Mouse (Mus musculus) forebrain, embryonic 11.5 days (tissue): ENCODE results near the gene Adk. TPM values are rescaled to one million over a fixed set of nuclear protein-coding genes. Genes with fewer than 3 reads are reported as not detected.

ENCODE experiments used
- ATAC-seq: fragments of 200-750 bp; cut with Nextera tagmentation; replicated peaks from 2 replicates; pipeline ENCODE4 v1.8.0; 2017; ENCODE audit warnings: moderate TSS enrichment; ENCODE audit not compliant: low FRiP score
- DNase-seq: peaks from one replicate; pipeline ENCODE4 v3.0.0-alpha.2; 2017; ENCODE audit warnings: low spot score
- H3K27ac ChIP-seq: fragments of 300-500 bp; sonication (generic); 2 replicates; pipeline ENCODE4 v1.5.1; 2014; ENCODE audit warnings: low read depth, low read length
- H3K27me3 ChIP-seq: fragments of 300-500 bp; sonication (generic); 2 replicates; pipeline ENCODE4 v1.6.1; 2014; ENCODE audit warnings: mild to moderate bottlenecking, low read length, mixed read lengths; ENCODE audit not compliant: control insufficient read depth, insufficient read depth
- H3K36me3 ChIP-seq: fragments of 300-500 bp; sonication (generic); 2 replicates; pipeline ENCODE4 v1.6.1; 2014; ENCODE audit warnings: mild to moderate bottlenecking, low read length, moderate library complexity, mixed read lengths; ENCODE audit not compliant: control insufficient read depth, insufficient read depth
- H3K4me1 ChIP-seq: fragments of 300-500 bp; sonication (generic); replicated peaks from 2 replicates; pipeline ENCODE4 v1.6.1; 2014; ENCODE audit warnings: low read length, mixed read lengths; ENCODE audit not compliant: control insufficient read depth, insufficient read depth
- H3K4me2 ChIP-seq: fragments of 300-500 bp; sonication (generic); 2 replicates; pipeline ENCODE4 v1.6.1; 2014; ENCODE audit warnings: low read depth, mild to moderate bottlenecking, low read length, moderate library complexity, mixed read lengths; ENCODE audit not compliant: severe bottlenecking
- H3K4me3 ChIP-seq: fragments of 300-500 bp; sonication (generic); 2 replicates; pipeline ENCODE4 v1.5.1; 2014; ENCODE audit warnings: low read depth, low read length
- H3K9ac ChIP-seq: fragments of 300-500 bp; sonication (generic); 2 replicates; pipeline ENCODE4 v1.6.1; 2014; ENCODE audit warnings: low read length
- H3K9me3 ChIP-seq: fragments of 300-500 bp; sonication (generic); 2 replicates; pipeline ENCODE4 v1.6.1; 2016; ENCODE audit warnings: low read length, mixed read lengths; ENCODE audit not compliant: control insufficient read depth
- WGBS: fragments of 180-500 bp; shearing (Covaris S2); extraction: QIAGEN DNeasy Blood & Tissue Kit; methylation state at CpG from one replicate; pipeline ENCODE4 v1.1.7; 2014; 5-methylcytosine and 5-hydroxymethylcytosine counted together
- polyA plus RNA-seq: library from polyadenylated mRNA; unstranded; fragments of >200 nt; fragmentation: Nextera tagmentation; extraction: Ambion mirVana; gene quantifications from 2 replicates; pipeline ENCODE4 v1.2.1, GENCODE M21; 2014

Gene Adk
- polyA plus RNA-seq, 1 experiment from 2014 or later = 138 TPM

- Histone ChIP-seq H3K4me3 (no peak overlapping the region), H3K4me2 (peak overlapping the region; percentile 40; the same call in 1 of the 2 replicates), H3K36me3 (no peaks in the 10 kb centered on the region), H3K27ac (peak overlapping the region; percentile 94), H3K9ac (no peak overlapping the region), H3K9me3 (no peaks in the 10 kb centered on the region), H3K4me1 (peaks cover 7% of the 10 kb centered on the region; the same call in 1 of the 2 replicates), H3K27me3 (no peaks in the 10 kb centered on the region)
- ATAC-seq (peak; percentile 47; the same call in 1 of the 2 replicates), DNase-seq (peak; percentile 61)
- WGBS = 15% methylated on average over 5 of the region's 5 CpGs
These were observed 201.1 kb downstream of the Adk start for GRCm38 (mm10) chr14:21253321-21253992.

- Histone ChIP-seq H3K27me3 (no peaks in the 10 kb centered on the region), H3K4me2 (no peak overlapping the region), H3K4me1 (peaks cover 7% of the 10 kb centered on the region; the same call in 1 of the 2 replicates), H3K4me3 (no peak overlapping the region), H3K36me3 (no peaks in the 10 kb centered on the region), H3K9me3 (no peaks in the 10 kb centered on the region), H3K27ac (peak overlapping the region; percentile 94), H3K9ac (no peak overlapping the region)
- DNase-seq (no peak), ATAC-seq (no peak)
- WGBS = 45% methylated on average over 2 of the region's 2 CpGs
These were observed 201.6 kb downstream of the Adk start for GRCm38 (mm10) chr14:21253993-21254339.

GRCm38 (mm10) chr14:21268229-21268628 lies 215.9 kb downstream of the Adk start:
- Histone ChIP-seq H3K27ac (no peak overlapping the region), H3K4me2 (no peak overlapping the region), H3K4me3 (no peak overlapping the region), H3K36me3 (no peaks in the 10 kb centered on the region), H3K27me3 (no peaks in the 10 kb centered on the region), H3K9ac (no peak overlapping the region), H3K9me3 (no peaks in the 10 kb centered on the region), H3K4me1 (no peaks in the 10 kb centered on the region)
- ATAC-seq = no peak
- DNase-seq = no peak
- 92% methylated on average over 8 of the region's 8 CpGs for WGBS

- no peak overlapping the region for H3K4me2 ChIP-seq
- no peaks in the 10 kb centered on the region; the same call in 1 of the 2 replicates for H3K4me1 ChIP-seq
- no peak for DNase-seq
- H3K27me3 ChIP-seq = no peaks in the 10 kb centered on the region
- H3K36me3 ChIP-seq = no peaks in the 10 kb centered on the region
- H3K27ac ChIP-seq = no peak overlapping the region
- ATAC-seq = no peak
- no peak overlapping the region for H3K9ac ChIP-seq
- 76% methylated on average over 4 of the region's 4 CpGs for WGBS
- no peaks in the 10 kb centered on the region for H3K9me3 ChIP-seq
- H3K4me3 ChIP-seq = no peak overlapping the region
These were observed 219.1 kb downstream of the Adk start for GRCm38 (mm10) chr14:21271472-21271871.

- Histone ChIP-seq H3K9me3 (no peaks in the 10 kb centered on the region), H3K27ac (no peak overlapping the region), H3K4me1 (no peaks in the 10 kb centered on the region; the same call in 1 of the 2 replicates), H3K4me2 (no peak overlapping the region), H3K4me3 (no peak overlapping the region), H3K27me3 (no peaks in the 10 kb centered on the region), H3K9ac (no peak overlapping the region), H3K36me3 (no peaks in the 10 kb centered on the region)
- ATAC-seq (no peak), DNase-seq (no peak)
- WGBS = 90% methylated on average over 1 of the region's 1 CpGs
These were observed 223.4 kb downstream of the Adk start for GRCm38 (mm10) chr14:21275786-21276185.

- ATAC-seq = no peak
- H3K4me3 ChIP-seq = no peak overlapping the region
- 97% methylated on average over 2 of the region's 2 CpGs for WGBS
These were observed 225.9 kb downstream of the Adk start for GRCm38 (mm10) chr14:21278290-21278689.

GRCm38 (mm10) chr14:21278907-21279535 lies 226.6 kb downstream of the Adk start:
- DNase-seq = no peak
- H3K27me3 ChIP-seq = no peaks in the 10 kb centered on the region
- H3K4me3 ChIP-seq = no peak overlapping the region
- no peak overlapping the region for H3K4me2 ChIP-seq
- no peaks in the 10 kb centered on the region for H3K9me3 ChIP-seq
- H3K9ac ChIP-seq = no peak overlapping the region
- H3K27ac ChIP-seq = no peak overlapping the region
- H3K4me1 ChIP-seq = no peaks in the 10 kb centered on the region
- no peak for ATAC-seq
- H3K36me3 ChIP-seq = no peaks in the 10 kb centered on the region
- WGBS = 84% methylated on average over 6 of the region's 6 CpGs

More at GRCm38 (mm10) chr14:21278290-21278689, 225.9 kb downstream of the Adk start:
- no peaks in the 10 kb centered on the region; the same call in 1 of the 2 replicates for H3K4me1 ChIP-seq
- no peak overlapping the region for H3K27ac ChIP-seq
- H3K27me3 ChIP-seq = no peaks in the 10 kb centered on the region
- H3K4me2 ChIP-seq = no peak overlapping the region
- H3K9me3 ChIP-seq = no peaks in the 10 kb centered on the region
- H3K36me3 ChIP-seq = no peaks in the 10 kb centered on the region
- H3K9ac ChIP-seq = no peak overlapping the region
- no peak for DNase-seq

- H3K9me3 ChIP-seq = no peaks in the 10 kb centered on the region
- ATAC-seq = no peak
- no peak overlapping the region for H3K27ac ChIP-seq
- no peak overlapping the region for H3K4me3 ChIP-seq
- no peaks in the 10 kb centered on the region for H3K4me1 ChIP-seq
- no peaks in the 10 kb centered on the region for H3K27me3 ChIP-seq
- no peak overlapping the region for H3K9ac ChIP-seq
- no peak for DNase-seq
- no peak overlapping the region for H3K4me2 ChIP-seq
- WGBS = 83% methylated on average over 3 of the region's 3 CpGs
- H3K36me3 ChIP-seq = no peaks in the 10 kb centered on the region
These were observed 228.1 kb downstream of the Adk start for GRCm38 (mm10) chr14:21280451-21280850.

GRCm38 (mm10) chr14:21281506-21281905 lies 229.1 kb downstream of the Adk start:
- Histone ChIP-seq H3K27ac (no peak overlapping the region), H3K36me3 (no peaks in the 10 kb centered on the region), H3K4me1 (no peaks in the 10 kb centered on the region; the same call in 1 of the 2 replicates), H3K9ac (no peak overlapping the region), H3K27me3 (no peaks in the 10 kb centered on the region), H3K4me3 (no peak overlapping the region), H3K9me3 (no peaks in the 10 kb centered on the region), H3K4me2 (no peak overlapping the region)
- ATAC-seq (no peak), DNase-seq (no peak)
- WGBS = 51% methylated on average over 4 of the region's 4 CpGs
